Mouse (Mus musculus) kidney, adult 11 months (tissue): ENCODE measurements around the gene Hs1bp3.
A peak's percentile ranks its signal among the peaks of the same experiment; 100 is the strongest.

ENCODE experiments used
- DNase-seq: peaks from one replicate; pipeline ENCODE4 v3.0.0; 2022

The Hs1bp3 gene

DNA sequence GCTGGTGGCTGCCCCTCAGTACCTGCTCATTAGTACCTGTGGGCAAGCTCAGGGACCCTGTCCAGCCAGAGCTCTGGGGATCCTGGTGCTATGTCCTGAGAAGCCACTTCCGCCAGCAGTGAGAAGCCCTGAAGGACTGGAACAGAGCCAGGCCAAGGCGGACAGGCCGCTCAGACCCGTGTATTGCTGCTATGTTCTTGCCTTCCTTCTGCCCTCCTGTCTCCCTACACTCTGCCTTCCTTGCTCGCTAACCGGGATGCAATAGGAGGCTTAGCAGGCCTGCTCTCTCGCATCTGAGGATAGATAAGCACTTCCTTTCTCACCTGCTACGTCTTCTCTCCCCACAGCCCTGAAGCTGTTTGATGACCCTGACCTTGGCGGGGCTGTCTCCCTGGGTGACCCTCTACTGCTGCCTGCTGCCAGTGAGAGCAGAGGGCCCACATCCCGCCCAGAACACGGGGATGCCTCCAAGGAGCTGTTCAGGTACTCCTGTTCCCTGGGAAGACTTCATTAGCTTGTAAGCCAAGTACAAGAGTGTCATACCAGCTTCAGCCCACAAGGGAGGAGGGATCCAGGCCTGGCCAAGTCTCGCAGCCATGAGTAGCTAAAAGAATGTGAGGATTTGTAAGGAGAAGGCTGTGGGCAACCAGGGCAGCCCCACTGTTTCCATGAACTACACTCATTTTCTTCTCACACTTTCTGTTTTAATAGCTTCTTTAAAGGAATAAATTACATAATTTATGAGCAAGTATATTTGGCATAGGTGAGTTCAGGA is 24.2 kb downstream of the Hs1bp3 start:
- DNase-seq = no peak

DNA sequence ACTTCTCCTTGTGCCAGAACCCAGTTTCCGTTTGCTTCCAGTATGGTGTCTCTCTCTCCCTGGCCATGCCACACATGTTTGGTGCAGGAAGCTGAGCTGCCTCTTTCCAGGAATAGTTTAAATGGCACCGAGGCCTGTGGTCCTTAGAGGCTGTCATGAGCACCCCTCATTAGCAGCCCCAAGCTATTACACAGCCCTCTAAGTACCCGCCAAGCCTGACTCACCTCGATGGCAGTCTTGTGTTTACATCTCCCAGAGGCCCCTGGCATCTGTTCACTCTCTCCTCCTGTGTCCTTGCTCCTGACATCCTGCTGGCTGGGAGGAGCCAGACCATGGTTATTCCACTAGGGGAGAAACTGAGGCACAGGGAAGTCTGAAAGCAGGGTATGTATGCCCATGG is 25.3 kb downstream of the Hs1bp3 start:
- DNase-seq = no peak

DNA sequence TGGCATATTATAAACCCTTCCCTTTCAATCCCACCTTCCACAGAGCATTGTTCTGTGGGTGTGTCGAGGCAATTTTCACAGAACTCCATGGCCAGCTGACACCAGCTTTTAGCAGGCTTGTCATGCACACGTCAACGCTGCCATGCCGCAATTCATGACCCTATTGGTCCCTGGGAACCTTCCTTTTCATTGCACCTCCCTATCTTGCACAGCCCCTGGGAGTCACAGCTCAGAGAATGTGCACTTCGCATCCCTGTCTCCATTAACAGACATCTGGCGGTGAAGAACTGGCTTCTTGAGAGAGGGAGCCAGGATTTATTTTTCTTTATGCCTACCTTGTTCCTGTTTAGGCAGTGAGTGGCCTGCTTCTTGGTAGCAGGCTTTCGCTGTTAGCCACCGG is 25.7 kb downstream of the Hs1bp3 start:
- no peak for DNase-seq

DNA sequence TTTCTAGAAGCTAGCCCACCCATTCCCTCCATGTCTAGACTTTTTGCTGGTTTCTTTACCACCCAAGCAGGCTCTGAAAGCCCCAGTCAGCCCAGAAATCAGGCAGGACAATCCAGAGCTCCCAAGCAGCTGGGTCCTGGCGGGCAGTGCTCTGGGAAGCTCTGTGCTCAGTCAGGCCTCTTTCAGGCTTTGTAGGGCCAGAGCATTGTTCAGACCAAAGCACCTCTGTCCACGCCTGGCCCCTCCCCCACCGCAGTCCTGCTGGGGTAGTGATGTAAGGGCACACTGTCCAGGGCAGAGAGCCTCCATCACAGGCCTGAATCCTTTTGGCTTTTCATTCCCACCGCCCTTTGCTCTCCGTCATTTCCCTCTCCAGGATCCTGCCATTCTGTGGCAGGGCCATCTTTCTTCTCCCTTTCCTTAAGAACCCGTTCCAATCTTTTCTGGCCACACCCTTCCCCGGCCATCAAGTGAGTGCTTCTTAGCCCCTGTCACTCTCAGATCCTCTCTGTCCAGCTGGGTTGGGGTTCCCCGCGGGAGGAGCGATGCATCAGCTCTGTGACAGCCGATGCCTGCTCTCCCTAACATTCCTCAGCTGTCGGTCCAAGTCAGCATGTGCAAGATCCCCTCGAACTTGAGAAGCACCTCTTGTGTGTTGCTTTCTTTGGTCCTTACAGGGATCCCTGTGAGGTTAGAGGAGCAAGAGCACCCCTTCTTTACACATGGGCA is 26.5 kb downstream of the Hs1bp3 start:
- DNase-seq = no peak

DNA sequence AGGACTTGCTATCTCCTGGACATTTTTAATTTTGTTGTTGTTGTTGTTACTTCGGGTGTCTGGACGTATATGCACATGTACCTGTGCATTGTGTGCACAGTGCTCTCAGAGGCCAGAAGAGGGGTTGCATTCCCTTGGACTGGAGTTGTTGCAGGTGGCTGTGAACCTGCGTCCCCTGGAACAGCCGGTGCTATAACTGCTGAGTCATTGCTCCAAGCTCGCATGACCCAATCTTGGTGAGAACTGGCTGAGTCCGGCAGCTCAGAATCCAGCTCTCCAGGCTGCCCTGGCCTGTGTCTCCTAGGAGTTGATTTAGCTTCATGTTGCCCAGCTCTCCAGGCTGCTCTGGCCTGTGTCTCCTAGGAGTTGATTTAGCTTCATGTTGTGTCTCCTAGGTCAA is 27.8 kb downstream of the Hs1bp3 start:
- no peak for DNase-seq

DNA sequence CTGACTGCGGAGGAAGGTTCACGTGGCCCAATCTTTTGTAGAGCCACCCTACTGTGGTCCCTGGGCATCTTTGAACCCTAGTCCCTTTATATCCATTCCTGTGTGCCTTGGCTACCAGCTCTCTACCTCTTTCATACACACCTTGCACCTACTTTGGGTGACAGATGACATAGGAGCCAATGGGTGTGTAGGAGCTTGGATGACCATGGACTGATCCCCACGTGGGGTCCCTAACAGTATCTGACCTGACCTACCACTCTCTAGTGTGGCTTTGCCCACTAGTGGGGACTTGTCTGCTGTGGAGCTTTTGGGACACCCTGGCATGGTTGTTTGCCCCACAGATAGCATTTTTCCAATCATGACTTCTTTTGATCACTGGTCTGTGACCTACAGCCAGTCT is 30.1 kb downstream of the Hs1bp3 start:
- no peak for DNase-seq

DNA sequence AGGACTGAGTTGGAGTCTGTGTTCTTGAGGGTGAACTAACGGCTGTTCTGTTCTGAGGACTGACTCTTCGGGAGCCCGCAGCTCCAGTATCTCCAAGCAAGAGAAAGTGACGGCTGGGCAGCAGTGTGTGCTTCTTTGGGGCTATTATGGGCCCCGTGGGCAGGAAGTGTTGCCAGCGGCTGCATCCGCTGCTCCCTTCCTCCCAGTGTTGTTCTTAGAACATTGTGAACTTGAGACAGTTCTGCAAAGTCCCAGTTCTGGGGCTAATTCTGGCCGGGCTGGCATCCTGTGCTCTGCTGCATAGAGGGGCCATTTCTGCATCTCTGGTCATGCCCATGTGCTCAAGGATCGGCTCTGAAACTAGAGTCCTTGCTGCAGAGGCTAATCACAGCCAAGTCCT is 31.7 kb downstream of the Hs1bp3 start:
- DNase-seq = peak; percentile 59

DNA sequence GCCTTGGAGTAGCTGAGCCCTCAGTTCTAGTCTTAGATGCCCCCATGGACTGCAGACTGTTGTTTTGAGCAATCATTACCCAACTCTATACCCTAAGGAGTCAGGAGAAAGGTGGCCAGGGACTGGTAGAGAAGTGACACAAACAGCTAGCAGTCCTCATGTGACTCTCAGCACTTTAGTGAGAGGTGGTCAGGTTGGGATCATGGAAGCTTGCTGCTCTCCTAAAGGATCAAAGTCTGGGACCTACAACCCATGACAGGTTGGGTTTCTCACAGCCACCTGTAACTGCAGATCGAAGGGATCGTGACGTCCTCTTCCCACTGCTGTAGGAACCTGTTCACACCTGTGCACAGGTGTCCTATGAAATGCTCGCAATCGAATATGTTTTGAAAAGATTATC is 32.3 kb downstream of the Hs1bp3 start:
- no peak for DNase-seq

DNA sequence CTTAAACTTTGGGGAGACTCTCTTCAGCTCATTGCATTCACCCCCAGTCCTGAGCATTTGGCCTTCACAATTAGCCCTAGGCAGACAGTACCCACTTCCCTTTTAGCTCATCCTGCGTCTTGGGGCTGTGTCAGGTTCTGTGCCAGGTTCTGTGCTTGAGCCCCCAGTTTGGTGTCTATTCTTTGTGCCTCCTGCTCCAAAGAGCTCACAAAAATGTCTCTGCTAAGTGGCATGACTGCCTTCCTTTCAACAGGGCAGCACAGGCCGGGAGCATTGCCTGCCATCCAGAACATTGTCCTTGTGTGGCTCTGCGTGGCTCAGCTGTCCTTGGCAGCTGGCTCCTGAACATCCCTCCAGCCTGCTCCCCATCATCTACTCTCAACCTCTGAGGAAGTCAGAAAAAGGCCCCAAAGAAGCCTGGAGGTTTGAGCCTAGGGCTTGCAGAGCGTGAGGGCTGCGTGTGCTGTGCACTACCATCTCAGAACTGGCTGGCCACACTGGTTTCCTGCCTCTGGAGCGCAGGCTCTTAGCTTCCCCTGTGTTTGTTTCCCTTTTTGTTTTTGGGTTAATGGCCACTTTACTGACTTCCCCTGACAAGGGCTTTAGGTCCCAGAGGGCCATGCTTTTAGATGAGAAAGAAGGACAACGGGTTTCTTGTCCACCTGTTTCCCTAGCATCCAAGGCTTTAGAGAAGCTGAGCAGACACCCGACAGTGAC is 34.7 kb downstream of the Hs1bp3 start:
- DNase-seq = no peak

DNA sequence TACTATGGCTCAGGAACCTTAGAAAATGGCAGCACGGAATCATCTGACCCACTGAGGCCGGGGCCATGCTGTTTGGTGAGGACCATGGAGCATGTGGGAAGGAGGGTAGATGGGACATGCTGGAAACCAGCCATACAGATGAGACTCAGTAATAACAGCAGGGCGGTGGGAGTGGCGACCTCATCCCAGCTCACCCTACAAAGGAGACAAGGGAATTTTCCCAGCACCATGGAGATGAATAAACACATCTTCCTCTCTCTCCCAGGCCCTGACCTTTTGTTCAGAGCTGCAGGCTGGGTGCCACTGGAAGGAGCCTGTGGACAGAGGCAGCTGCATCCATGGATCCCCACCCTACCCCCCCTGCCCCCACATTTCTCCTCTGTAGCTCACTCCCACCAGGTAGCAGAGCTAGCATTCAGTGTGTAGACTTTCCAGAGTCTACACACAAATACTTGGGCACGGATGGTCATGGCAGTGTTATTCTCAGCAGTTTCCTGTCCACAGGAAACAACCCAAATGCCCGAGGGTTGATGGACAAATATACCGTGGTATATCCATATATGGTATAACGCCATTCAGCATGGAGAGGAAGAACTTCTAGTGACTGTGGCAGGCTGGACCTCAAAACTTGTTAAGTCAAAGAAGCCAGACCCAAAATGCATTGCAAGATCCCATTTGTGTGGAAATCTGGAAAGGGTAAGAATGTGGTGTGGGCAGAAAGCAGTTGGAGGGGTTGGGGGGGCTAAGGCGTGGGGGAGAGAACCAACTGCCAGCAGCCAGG is 35.7 kb downstream of the Hs1bp3 start:
- DNase-seq = no peak

DNA sequence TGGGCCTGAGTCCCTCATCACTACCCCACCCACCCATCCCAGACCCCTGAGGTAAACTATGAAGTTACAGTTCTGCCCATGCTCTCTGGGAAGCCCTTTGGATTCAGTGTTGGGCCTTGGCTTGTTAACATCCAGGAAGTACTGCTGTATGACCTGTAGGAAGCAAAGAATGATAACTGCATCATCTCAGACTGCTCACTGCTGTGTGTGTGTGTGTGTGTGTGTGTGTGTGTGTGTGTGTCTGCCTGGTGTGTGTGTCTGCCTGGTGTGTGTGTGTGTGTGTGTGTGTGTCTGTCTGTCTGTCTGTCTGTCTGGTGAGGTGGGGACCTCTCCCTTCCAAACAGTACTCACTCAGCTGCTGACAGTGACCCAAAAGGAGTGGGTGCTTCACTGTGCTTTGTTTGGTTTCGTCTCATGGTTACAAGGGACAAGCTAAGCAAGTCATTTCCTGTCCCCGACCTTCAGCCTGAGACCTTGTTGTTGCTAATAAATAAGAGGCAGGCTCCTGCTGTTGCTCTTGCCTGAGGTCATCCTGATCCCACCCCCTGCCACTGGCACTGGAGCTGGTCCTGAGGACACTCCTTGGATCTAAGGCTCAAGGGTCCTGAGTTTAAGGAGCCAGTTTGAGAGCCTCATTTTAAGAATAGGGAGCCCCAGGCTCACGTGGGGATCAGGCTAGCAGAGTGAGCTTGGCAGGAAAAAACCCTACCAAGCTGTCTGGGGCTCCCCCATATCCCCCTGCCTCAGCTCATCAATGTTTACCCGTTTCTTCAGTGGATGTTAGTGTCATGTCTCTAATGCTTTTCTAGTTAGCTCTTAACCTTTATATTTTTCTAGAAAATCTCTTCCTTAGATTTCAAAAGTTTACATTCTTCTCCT is 38.0 kb downstream of the Hs1bp3 start:
- peak; percentile 66 for DNase-seq

DNA sequence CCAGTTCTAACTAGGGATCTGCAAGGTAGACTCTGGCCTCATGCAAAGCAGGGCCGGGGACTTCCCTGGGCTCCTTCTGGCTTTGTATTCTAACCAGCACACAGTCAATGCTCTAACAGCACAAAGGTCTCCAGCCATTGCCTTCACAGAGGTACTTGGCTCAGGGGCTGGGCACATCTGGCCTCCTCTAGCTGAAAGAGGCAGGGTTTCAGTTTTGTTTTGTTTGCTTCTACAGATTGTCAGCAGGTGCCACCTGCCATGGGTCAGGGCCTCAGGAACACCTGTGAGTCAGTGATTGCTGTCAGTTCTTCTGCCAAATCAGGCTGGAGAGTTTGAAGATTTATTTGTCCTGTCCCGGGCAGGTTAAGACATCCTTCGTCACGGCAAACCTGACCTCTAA is 39.8 kb downstream of the Hs1bp3 start:
- no peak for DNase-seq

DNA sequence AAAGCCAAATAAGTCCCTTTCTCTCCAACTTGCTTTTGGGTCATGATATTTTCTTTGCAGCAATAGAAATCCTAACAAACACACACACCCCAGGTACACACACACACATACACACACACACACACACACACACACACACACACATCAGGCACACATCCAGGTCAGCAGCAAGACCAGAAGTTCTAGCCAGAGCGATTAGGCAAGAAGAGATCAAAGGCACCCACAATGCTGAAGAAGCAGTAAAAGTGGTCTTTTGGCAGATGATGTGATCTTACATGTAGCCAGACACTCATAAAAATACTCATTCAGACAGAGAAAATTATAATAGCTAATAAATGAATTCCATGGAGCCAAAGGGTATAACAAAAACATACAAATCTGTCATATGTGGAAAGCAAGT is 41.0 kb downstream of the Hs1bp3 start:
- no peak for DNase-seq

DNA sequence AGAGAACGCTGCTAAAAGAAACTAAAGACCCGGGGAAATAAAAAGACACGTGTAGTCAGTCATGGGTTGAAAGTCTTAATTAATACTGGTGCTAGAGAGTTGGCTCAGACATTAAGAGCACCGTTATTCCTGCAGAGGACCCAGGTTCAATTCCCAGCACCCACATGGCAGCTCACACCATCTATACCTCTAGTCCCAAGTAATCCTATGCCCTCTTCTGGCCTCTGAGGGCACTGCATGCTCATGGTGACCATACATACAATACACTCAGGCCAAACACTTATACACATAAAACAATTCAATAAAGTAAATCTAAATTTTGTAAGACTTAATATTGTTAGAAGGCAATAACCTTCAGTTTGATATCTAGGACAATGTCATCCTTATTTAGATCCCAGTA is 41.8 kb downstream of the Hs1bp3 start:
- no peak for DNase-seq

DNA sequence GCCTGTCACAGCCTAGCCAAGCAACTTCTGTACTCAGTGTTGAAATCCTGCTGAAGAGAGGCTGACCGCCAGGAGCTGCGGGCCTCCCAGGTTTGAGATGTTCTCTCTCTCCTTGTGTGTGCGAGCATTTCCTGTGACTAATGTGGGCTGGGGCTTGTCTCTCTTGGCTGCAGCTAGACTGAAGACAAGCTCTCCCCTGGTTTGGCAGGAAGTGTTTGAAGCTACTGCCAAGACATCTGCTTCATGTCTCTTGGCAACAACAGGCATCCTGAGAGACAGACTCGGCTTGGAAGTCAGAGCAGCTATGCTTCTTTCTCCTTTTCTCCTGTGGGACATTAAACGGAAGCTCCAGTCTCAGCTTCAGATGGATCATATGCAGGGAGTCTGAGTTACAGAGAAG is 44.2 kb downstream of the Hs1bp3 start:
- DNase-seq = peak; percentile 79

DNA sequence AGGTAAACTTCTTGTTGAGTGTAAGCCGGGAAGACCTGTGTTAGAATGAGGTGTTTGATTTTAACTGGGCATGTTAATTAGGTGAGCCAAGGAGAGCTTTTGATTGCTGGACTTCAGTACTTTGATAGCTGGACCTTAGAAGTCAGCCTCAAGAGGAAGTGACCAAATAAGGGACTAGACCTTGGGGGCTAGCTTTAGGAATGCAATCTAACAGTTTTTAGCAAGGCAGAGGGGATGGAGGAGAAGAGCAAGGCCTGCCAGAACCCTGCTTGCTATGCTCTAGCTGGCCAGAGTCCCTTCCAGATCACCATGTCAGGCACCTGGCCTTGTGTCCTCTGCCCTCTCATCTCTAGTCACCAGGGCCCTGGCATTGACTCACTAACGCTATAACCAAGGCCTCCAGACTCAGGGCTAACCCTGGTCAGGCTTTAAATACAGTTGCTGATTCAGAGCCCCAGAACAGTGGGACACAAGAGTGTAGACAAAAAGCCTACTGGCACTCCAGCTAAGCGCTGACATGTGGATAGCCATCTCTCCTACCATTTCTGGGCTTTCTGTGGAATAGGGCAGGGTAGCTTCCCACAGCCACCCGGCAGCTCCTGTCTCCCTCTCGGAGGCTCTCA is 45.2 kb downstream of the Hs1bp3 start:
- DNase-seq = peak; percentile 3

DNA sequence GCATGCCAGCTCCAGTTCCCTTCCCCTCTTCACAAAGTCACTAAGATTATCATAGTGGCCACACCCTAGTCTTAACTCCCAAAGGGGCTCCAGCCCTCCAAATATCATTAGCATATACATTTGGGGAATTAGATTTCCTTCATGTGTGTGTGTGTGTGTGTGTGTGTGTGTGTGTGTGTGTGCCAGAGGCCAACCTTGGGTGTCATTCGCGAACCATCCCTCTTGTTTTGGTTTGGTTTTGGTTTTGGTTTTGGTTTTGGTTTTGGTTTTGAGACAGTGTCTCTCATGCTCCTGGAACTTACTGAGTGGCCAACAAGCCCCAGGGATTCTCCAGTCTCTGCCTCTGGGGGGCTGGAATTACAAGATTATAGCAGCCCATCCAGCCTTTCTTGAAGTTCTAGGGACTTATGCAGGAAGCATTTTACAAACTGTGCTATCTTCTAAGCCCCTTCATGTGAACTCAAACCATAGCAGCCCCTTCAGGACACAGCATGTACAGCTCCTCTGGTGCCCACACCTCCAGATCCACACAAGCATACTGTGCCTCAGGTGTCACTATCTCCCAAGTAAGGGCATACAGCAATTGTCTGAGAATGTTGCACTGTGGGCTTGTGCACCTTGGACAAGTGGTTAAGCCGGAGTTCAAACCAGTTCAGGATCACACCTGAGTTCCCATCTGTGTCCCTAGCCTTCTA is 46.3 kb downstream of the Hs1bp3 start:
- DNase-seq = no peak

DNA sequence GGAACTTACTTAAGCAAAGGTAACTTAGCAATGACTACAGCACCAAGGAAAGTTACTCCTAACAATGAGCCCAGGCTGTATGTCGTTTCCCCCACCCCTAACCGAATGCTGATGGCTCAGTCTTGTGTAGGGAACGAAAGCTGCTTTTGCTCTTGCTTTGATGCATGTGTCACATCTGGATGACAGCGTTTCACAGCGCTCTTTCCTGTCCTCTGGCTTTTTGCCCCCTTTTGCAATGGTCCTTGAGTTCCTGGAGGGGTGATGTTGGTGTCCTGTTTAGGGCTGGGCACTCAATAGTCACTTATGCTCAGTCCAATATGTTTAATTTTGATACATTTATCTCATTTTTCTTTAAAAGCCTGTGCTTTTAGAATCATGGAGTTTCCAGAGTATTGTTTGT is 48.6 kb downstream of the Hs1bp3 start:
- DNase-seq = no peak

DNA sequence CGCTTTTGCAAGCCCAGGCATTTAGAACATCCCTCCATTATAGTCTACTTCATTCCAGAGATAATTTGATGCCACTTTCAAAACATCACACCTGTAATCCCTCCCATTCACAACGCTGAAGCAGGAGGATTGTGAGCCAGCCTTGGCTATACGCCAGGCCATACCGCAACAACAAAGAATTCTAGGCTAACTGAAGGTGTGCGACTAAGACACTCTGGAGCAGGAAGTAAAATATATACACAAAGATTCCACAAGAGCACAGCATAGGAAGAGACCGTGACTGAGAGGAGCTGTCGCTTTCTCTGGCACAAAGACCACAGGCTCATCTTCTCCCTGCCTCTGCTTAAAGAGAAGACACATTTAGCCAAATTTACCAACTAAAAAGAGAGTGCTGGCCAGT is 49.2 kb downstream of the Hs1bp3 start:
- DNase-seq = no peak

DNA sequence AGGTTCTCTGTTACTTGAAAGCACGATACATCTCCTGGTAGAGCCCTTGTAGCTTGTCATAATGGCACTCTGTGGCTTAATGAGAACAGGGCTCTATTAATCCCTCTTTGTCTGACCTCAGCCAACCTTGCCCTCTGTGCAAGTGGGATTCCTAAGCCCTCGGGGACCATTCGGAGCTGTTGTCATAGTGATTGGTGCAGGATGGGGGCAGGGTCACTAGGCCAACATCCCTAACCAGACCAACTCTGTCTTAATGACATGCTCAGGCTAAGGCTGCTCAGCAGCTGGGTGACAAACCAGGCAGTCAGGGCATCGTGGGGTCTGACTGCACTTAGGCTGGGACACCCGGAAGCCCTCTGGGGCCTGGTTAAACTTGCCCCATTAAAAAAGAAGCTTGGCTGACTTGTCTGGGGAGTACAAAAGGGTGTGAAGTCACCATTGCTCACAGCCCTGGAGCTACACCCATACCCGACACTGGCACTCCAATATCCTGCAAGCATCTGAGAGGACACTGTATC is 51.1 kb downstream of the Hs1bp3 start:
- peak; percentile 22 for DNase-seq

DNA sequence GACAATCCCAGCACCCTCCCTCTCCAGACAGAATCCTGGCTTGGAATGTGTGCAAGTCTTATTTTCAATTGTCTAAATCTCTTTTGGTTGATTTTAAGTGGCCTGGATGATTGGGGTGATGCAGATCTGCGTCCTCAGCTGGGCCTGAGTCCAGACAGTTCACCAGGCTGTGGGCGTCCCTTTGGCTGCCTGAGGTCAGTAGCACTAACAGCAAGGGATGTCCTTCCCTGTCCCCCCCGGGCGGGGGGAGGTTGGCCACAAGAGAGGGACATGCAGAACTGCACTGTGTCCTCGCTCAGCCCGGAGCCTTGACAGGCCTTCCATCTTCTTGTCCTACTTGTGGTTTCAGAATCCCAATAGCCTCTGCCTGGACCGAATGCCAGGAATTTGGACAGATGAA is 52.1 kb downstream of the Hs1bp3 start:
- peak; percentile 75 for DNase-seq
